Mouse (Mus musculus) C2C12 (cell line): Measurements from ENCODE around the gene Fxr2.

Source experiments
- CEBPB ChIP-seq: IDR thresholded peaks from one replicate; pipeline ENCODE4 v1.6.1; 2011; ENCODE audit warnings: low read depth, mild to moderate bottlenecking, control low read depth, moderate library complexity
- CTCF ChIP-seq: IDR thresholded peaks from one replicate; pipeline ENCODE4 v1.5.1; 2011; ENCODE audit not compliant: control insufficient read depth, insufficient read depth, insufficient read length
- MAX ChIP-seq: IDR thresholded peaks from one replicate; pipeline ENCODE4 v1.6.1; 2011; ENCODE audit warnings: mild to moderate bottlenecking, control low read depth
- MYOG ChIP-seq: IDR thresholded peaks from one replicate; pipeline ENCODE4 v1.6.1; 2011; ENCODE audit not compliant: control insufficient read depth, insufficient read length; ENCODE audit errors: extremely low read depth
- USF1 ChIP-seq: IDR thresholded peaks from one replicate; pipeline ENCODE4 v1.6.1; 2011; ENCODE audit warnings: low read depth, mild to moderate bottlenecking, control low read depth, moderate library complexity

DNA sequence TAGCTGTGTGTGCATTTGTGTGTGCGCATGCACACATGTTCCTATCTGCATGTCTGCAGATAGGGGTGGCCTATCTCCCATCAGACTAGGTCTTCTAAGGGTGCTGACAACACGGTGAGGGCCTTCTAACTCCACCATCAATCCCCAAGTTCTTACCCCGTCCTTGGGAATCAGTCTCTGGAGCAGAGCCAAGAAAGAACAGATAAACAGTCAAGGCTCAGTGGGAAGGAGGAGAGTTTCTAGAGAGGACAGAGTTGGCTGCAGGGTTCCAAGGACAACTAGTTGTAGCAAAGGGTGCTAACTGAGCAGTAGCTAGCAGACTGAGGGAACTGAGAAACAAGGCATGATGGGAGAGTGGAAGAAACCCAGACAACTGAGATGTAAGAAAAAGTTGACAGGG lies 31.0 kb upstream of the Fxr2 start:
- no peak for TF ChIP-seq CTCF
- TF ChIP-seq CEBPB = no peak
- no peak for TF ChIP-seq MAX
- no peak for TF ChIP-seq USF1
- no peak for TF ChIP-seq MYOG
